Mouse (Mus musculus) C2C12 (cell line): Measurements from ENCODE around the gene Agpat2. TPM values are rescaled to one million over a fixed set of nuclear protein-coding genes. Genes with fewer than 3 reads are reported as not detected.

Experiments used
- H3K27me3 ChIP-seq: one replicate; pipeline ENCODE4 v1.6.1; 2011; ENCODE audit not compliant: control insufficient read depth, insufficient read depth, insufficient read length
- H3K36me3 ChIP-seq: one replicate; pipeline ENCODE4 v1.6.1; 2011; ENCODE audit not compliant: control insufficient read depth, insufficient read depth
- H3K4me3 ChIP-seq: one replicate; pipeline ENCODE4 v1.5.1; 2011; ENCODE audit warnings: mild to moderate bottlenecking, control low read depth; ENCODE audit not compliant: poor library complexity, insufficient read depth, severe bottlenecking
- H3K79me2 ChIP-seq: one replicate; pipeline ENCODE4 v1.6.1; 2011; ENCODE audit not compliant: control insufficient read depth, insufficient read depth
- H3K79me3 ChIP-seq: one replicate; pipeline ENCODE4 v1.6.1; 2011; ENCODE audit warnings: low read depth, control low read depth
- H3ac ChIP-seq: one replicate; pipeline ENCODE3; 2011; ENCODE audit warnings: low read depth; ENCODE audit not compliant: control insufficient read depth, insufficient read length
- CEBPB ChIP-seq: IDR thresholded peaks from one replicate; pipeline ENCODE4 v1.6.1; 2011; ENCODE audit warnings: low read depth, mild to moderate bottlenecking, control low read depth, moderate library complexity
- CTCF ChIP-seq: IDR thresholded peaks from one replicate; pipeline ENCODE4 v1.5.1; 2011; ENCODE audit not compliant: control insufficient read depth, insufficient read depth, insufficient read length
- FOSL1 ChIP-seq: IDR thresholded peaks from one replicate; pipeline ENCODE4 v1.8.0; 2011; ENCODE audit warnings: mild to moderate bottlenecking, low read length; ENCODE audit not compliant: poor library complexity, insufficient read depth, severe bottlenecking
- MAX ChIP-seq: IDR thresholded peaks from one replicate; pipeline ENCODE4 v1.6.1; 2011; ENCODE audit warnings: mild to moderate bottlenecking, control low read depth
- MYOD1 ChIP-seq: IDR thresholded peaks from one replicate; pipeline ENCODE4 v1.6.1; 2011; ENCODE audit warnings: low read depth; ENCODE audit not compliant: control insufficient read depth, insufficient read length
- MYOG ChIP-seq: IDR thresholded peaks from one replicate; pipeline ENCODE4 v1.6.1; 2011; ENCODE audit not compliant: control insufficient read depth, insufficient read length; ENCODE audit errors: extremely low read depth
- USF1 ChIP-seq: IDR thresholded peaks from one replicate; pipeline ENCODE4 v1.6.1; 2011; ENCODE audit warnings: low read depth, mild to moderate bottlenecking, control low read depth, moderate library complexity
- polyA plus RNA-seq: library from polyadenylated mRNA; unstranded; fragments of >200 nt; fragmentation: generic; extraction: Trizol; gene quantifications from one replicate; pipeline ENCODE4 v1.2.1, GENCODE M21; 2012; ENCODE audit warnings: missing spikeins

Gene Agpat2
- polyA plus RNA-seq, 1 experiment: 37.9 TPM

DNA sequence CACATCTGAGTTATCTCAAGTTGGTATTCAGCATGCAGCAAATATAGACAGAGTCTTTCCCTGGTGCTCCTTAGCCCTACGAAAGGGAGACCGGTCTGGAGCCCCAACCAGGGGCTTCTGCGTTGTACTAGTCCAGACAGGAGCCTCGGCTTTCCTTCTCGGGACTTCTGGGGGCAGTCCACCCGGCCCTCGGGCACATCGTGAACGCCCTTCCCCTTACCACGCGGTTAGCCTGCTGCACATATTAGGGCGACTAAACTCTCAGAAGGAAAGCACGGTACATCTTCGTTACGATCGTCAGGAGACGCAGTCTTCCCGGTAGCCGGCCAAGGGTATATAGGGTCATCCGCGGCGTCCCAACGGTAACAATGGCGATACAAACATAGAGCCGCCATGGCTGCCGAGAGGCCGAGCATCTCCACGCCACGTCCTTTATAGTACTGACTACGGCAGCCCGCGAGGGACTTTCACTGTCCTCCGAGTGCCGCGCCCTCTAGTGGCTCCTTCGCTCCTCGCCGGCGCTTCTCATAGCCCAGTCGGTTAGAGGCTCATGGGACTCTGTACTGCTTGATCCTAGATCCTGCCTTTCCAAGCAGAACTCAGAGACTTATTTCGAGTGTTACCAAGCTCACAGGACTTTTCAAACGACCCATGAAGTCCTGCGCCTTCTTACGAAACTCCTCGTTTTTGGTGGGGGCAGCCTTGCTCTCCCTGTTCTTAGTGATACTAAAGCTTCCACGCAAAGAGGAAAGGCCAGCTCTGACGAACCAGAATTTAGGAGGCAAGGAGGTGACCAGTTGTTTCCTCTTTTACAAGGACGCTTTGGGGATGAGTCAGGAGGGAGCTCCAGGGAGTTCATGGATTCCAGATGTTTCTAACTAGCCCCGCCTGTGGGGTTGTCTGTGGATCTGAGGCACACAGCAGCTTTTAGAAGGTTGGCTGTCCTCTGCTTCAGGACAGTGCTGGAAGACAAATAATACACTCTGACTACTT is 35.9 kb upstream of the Agpat2 start:
- Histone ChIP-seq H3K79me2 (peaks cover 44% of the 10 kb centered on the region), H3K36me3 (peaks cover 42% of the 10 kb centered on the region), H3K4me3 (peak overlapping the region; percentile 100), H3K27me3 (no peaks in the 10 kb centered on the region), H3ac (peak overlapping the region; percentile 91), H3K79me3 (peaks cover 27% of the 10 kb centered on the region)
- TF ChIP-seq CTCF: peak; percentile 94
- no peak for TF ChIP-seq USF1
- TF ChIP-seq MAX: peak; percentile 93

DNA sequence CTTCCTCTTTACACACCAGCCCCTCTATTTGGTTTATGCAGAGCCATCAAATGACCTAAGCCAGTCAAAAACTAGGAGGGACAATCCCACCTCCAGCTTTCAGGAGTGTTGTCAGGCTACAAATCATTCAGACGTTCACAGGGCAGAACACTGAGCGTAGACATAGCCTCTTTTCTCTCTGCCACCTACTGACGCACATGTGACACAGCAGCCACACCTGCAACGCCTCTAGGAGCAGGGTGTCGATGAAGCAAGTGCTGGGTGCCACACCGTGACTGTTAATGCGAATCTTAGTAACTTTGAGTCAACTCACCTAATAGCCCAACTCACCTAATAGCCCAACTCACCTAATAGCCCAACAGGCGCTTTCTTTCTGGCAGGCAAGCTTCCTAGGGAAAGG is 34.9 kb upstream of the Agpat2 start:
- peak overlapping the region; percentile 100 for H3K4me3 ChIP-seq
- peaks cover 46% of the 10 kb centered on the region for H3K36me3 ChIP-seq
- TF ChIP-seq CTCF (peak; percentile 26), MYOD1 (no peak), MYOG (no peak), USF1 (peak; percentile 64), MAX (peak; percentile 74), FOSL1 (no peak), CEBPB (no peak)

DNA sequence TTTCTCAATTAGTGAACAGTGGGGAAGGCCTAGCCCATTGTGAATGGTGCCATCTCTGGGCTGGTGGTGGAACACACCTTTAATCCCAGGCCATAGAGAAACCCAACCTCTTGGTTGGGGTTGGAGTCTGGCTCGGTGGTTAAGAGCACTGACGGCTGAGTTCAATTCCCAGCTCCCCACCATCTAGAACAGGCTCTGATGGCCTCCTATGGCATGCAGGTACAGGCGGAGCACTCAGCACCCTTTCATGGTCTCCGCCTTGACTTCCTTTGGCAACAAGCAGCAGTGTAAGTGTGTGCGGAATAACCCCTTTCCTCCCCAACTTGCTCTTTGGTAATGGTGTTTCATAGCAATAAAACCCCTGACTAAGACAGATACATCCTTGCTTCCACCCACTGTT is 34.4 kb upstream of the Agpat2 start:
- peaks cover 46% of the 10 kb centered on the region for H3K36me3 ChIP-seq
- peaks cover 44% of the 10 kb centered on the region for H3K79me2 ChIP-seq

More for the DNA sequence above, 34.9 kb upstream of the Agpat2 start:
- Histone ChIP-seq H3K27me3 (no peaks in the 10 kb centered on the region), H3K79me3 (peaks cover 27% of the 10 kb centered on the region), H3ac (peak overlapping the region; percentile 32), H3K79me2 (peaks cover 44% of the 10 kb centered on the region)

DNA sequence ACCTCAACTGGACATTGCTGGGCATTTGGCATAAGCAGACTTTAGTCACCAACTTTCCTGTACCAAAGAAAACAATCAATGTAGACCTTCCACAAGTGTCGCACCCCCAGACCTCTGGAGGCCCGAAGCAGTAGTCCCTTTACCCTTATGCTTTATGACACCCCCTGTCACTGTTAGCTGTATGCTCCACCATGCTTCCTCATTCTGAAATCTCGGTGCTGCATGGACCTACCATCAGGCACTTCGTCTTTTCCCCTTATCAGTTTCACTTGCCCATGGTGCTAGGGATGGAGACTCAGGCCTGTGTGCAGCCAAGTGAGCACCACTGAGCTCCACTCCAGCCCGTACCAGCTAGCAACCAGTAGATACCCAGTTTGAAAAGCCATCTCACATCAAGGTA is 33.8 kb upstream of the Agpat2 start:
- peak overlapping the region; percentile 100 for H3K4me3 ChIP-seq
- peaks cover 46% of the 10 kb centered on the region for H3K36me3 ChIP-seq
- TF ChIP-seq MYOG: no peak
- TF ChIP-seq CTCF: no peak
- no peak for TF ChIP-seq MAX
- TF ChIP-seq FOSL1: no peak
- no peak for TF ChIP-seq MYOD1
- TF ChIP-seq CEBPB: no peak
- TF ChIP-seq USF1: no peak
- peaks cover 44% of the 10 kb centered on the region for H3K79me2 ChIP-seq
- H3K79me3 ChIP-seq: peaks cover 27% of the 10 kb centered on the region
- H3ac ChIP-seq: peak overlapping the region; percentile 16
- H3K27me3 ChIP-seq: no peaks in the 10 kb centered on the region

More for the DNA sequence above, 34.4 kb upstream of the Agpat2 start:
- TF ChIP-seq MYOD1 (no peak), USF1 (no peak)
- Histone ChIP-seq H3K27me3 (no peaks in the 10 kb centered on the region), H3K4me3 (peak overlapping the region; percentile 100), H3ac (peak overlapping the region; percentile 32), H3K79me3 (peaks cover 27% of the 10 kb centered on the region)

DNA sequence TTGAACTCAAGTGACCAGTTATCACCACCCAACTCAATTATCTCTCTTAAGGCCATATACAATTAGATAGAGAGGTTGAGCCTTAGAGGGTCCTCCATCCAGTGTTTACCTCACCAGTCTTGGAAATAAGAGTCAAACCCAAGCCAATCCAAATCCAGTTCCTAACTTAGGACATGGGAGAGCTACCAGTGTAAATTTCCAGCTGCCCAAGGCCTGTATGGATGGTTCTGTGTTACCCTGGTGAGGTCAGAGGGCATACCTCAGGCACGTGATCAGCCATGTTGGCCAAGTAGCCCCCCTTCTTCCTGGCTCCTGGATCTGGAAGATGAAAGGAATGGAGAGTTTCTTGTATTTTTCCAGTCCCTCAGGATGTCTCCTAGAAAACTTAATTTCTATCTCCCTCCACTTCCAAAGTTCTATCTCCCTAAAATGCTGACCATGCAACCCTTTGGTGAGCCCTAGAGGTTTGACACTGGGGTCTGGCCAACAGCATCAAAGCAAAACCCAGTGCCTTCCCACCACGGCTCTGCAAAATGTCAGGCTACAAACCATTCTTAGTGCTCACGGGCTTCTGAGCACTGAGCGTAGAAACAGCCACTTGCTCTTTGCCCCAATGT is 33.2 kb upstream of the Agpat2 start:
- Histone ChIP-seq H3K79me3 (peaks cover 27% of the 10 kb centered on the region), H3K4me3 (no peak overlapping the region), H3K79me2 (peaks cover 44% of the 10 kb centered on the region), H3K27me3 (no peaks in the 10 kb centered on the region), H3K36me3 (peaks cover 46% of the 10 kb centered on the region), H3ac (no peak overlapping the region)
- no peak for TF ChIP-seq MYOG
- no peak for TF ChIP-seq CTCF
- no peak for TF ChIP-seq MYOD1

DNA sequence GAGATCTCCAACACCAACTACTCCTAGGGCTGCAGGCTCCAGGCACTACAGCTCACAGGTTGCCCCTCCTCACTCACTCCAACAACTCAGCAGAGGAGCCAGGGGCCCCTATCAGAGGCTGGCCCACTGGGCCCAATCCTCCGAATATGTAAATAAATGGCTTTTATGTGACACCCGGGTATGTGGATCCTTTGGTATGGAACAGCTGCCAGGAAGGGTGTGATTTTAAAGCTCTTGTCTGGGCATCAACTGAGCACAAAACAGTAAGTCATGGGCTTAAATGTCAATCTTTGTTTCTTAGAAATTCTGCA is 32.1 kb upstream of the Agpat2 start:
- H3K27me3 ChIP-seq: no peaks in the 10 kb centered on the region
- no peak for TF ChIP-seq MAX
- no peak overlapping the region for H3K4me3 ChIP-seq
- no peak overlapping the region for H3ac ChIP-seq
- peaks cover 44% of the 10 kb centered on the region for H3K79me2 ChIP-seq
- H3K79me3 ChIP-seq: peaks cover 27% of the 10 kb centered on the region
- H3K36me3 ChIP-seq: peaks cover 46% of the 10 kb centered on the region
